Mouse (Mus musculus) embryonic fibroblast, embryonic 13.5 days (primary cell): ENCODE data around the gene Llgl1.

Source experiments
- CTCF ChIP-seq: IDR thresholded peaks from 2 replicates; pipeline ENCODE4 v1.5.1; 2011; ENCODE audit warnings: mild to moderate bottlenecking, control low read depth, low read length, moderate library complexity, borderline replicate concordance; ENCODE audit not compliant: insufficient read depth
- POLR2A ChIP-seq: IDR thresholded peaks from 2 replicates; pipeline ENCODE4 v1.6.1; 2011; ENCODE audit warnings: low read depth, mild to moderate bottlenecking, control low read depth, low read length, moderate library complexity

GRCm38 (mm10) chr11:60704023-60704880, 4.7 kb downstream of the Llgl1 start:
- no peak for TF ChIP-seq POLR2A
- no peak for TF ChIP-seq CTCF
